Mouse (Mus musculus) myocyte (in vitro differentiated cells): ENCODE data around the gene Vangl1.

Experiments used
- POLR2A ChIP-seq: IDR thresholded peaks from one replicate; pipeline ENCODE4 v1.6.1; 2011; ENCODE audit warnings: low read depth, mild to moderate bottlenecking, control low read depth, moderate library complexity; ENCODE audit not compliant: insufficient read length
- TCF12 ChIP-seq: IDR thresholded peaks from one replicate; pipeline ENCODE4 v1.6.1; 2011; ENCODE audit warnings: mild to moderate bottlenecking, control low read depth; ENCODE audit not compliant: poor library complexity, insufficient read depth, severe bottlenecking
- USF1 ChIP-seq: IDR thresholded peaks from one replicate; pipeline ENCODE4 v1.6.1; 2011; ENCODE audit warnings: low read depth, mild to moderate bottlenecking, control low read depth, moderate library complexity

- TF ChIP-seq USF1 (no peak), TCF12 (no peak), POLR2A (no peak)
These were observed 47.8 kb downstream of the Vangl1 start for GRCm38 (mm10) chr3:102156737-102157136.
